In genomic region chr4:15704817-15705336, GRCm38 (mm10) we compare ENCODE assay signal across 20 mouse cellular contexts.
DNase-seq lines count a peak whose midpoint lies in the region; ATAC-seq and TF ChIP-seq lines count a peak whose summit lies in the region.
"Had no signal": no experiment of that assay in that cellular context is flagged by ENCODE, and none has a peak within 500 bp of the region (broad histone marks: within the 10 kb centered on the region; RNA-seq: fewer than 3 reads in every experiment).

No protein-coding gene starts in this region.

- no peak for DNase-seq in hindbrain, postnatal 0 days (ENCODE audit: low spot score)
- no peak for DNase-seq in midbrain, embryonic 11.5 days (ENCODE audit: low spot score, missing footprints)
- DNase-seq in cerebellum, postnatal 36 days, result no peak
- DNase-seq: cerebellum, adult 8-10 months; gastrocnemius, postnatal 25 days; heart, postnatal 4 days; kidney, adult 9 months; kidney, postnatal 4 days; layer of hippocampus, adult 9-11 months; left cerebral cortex, postnatal 4 days; right cerebral cortex, postnatal 25 days had no signal

- no peak overlapping the region for H3K4me2 ChIP-seq in hindbrain, embryonic 13.5 days
- H3K4me2 ChIP-seq in hindbrain, postnatal 0 days (ENCODE audit: low read depth, low read length), result no peak overlapping the region
- no peak overlapping the region for H3K4me2 ChIP-seq in midbrain, embryonic 13.5 days (replicated peaks)
- H3K4me2 ChIP-seq in midbrain, embryonic 11.5 days, result no peak overlapping the region
- no peak overlapping the region for H3K4me2 ChIP-seq in embryonic facial prominence, embryonic 13.5 days
- no peak overlapping the region for H3K4me2 ChIP-seq in midbrain, embryonic 16.5 days (ENCODE audit: low read length)
- H3K4me2 ChIP-seq: heart, embryonic 15.5 days; intestine, embryonic 15.5 days; liver, embryonic 15.5 days had no signal

- no peaks in the 10 kb centered on the region for H3K27me3 ChIP-seq in hindbrain, embryonic 13.5 days
- no peaks in the 10 kb centered on the region for H3K27me3 ChIP-seq in hindbrain, postnatal 0 days (ENCODE audit: insufficient read depth, low read length)
- no peaks in the 10 kb centered on the region for H3K27me3 ChIP-seq in midbrain, embryonic 13.5 days
- H3K27me3 ChIP-seq in midbrain, embryonic 11.5 days (ENCODE audit: control insufficient read depth, insufficient read depth, low read length), result no peaks in the 10 kb centered on the region
- no peaks in the 10 kb centered on the region for H3K27me3 ChIP-seq in embryonic facial prominence, embryonic 13.5 days
- no peaks in the 10 kb centered on the region for H3K27me3 ChIP-seq in midbrain, embryonic 16.5 days (ENCODE audit: control insufficient read depth, insufficient read depth, low read depth, low read length)
- H3K27me3 ChIP-seq: heart, embryonic 15.5 days; intestine, embryonic 15.5 days; liver, embryonic 15.5 days had no signal

- no peak overlapping the region for H3K9ac ChIP-seq in hindbrain, embryonic 13.5 days
- H3K9ac ChIP-seq in hindbrain, postnatal 0 days (replicated peaks; ENCODE audit: low read length), result no peak overlapping the region
- no peak overlapping the region for H3K9ac ChIP-seq in midbrain, embryonic 13.5 days (replicated peaks)
- H3K9ac ChIP-seq in midbrain, embryonic 11.5 days (ENCODE audit: low read length), result no peak overlapping the region
- no peak overlapping the region for H3K9ac ChIP-seq in embryonic facial prominence, embryonic 13.5 days
- H3K9ac ChIP-seq in midbrain, embryonic 16.5 days (ENCODE audit: low read depth, low read length), result no peak overlapping the region
- H3K9ac ChIP-seq: heart, embryonic 15.5 days; intestine, embryonic 15.5 days; liver, embryonic 15.5 days had no signal

- no peak overlapping the region for H3K4me3 ChIP-seq in hindbrain, embryonic 13.5 days
- no peak overlapping the region for H3K4me3 ChIP-seq in hindbrain, postnatal 0 days (ENCODE audit: low read length)
- no peak overlapping the region for H3K4me3 ChIP-seq in midbrain, embryonic 13.5 days (replicated peaks)
- no peak overlapping the region for H3K4me3 ChIP-seq in midbrain, embryonic 11.5 days (ENCODE audit: low read depth, low read length)
- no peak overlapping the region for H3K4me3 ChIP-seq in embryonic facial prominence, embryonic 13.5 days
- no peak overlapping the region for H3K4me3 ChIP-seq in midbrain, embryonic 16.5 days (ENCODE audit: low read depth, low read length)
- H3K4me3 ChIP-seq: heart, embryonic 15.5 days; intestine, embryonic 15.5 days; left cerebral cortex, adult 2 months; liver, embryonic 15.5 days had no signal

- WGBS in hindbrain, embryonic 13.5 days, result 93% methylated on average over 1 of the region's 1 CpGs
- WGBS in hindbrain, postnatal 0 days, result 89% methylated on average over 1 of the region's 1 CpGs
- 95% methylated on average over 1 of the region's 1 CpGs for WGBS in midbrain, embryonic 13.5 days
- WGBS in midbrain, embryonic 11.5 days, result 96% methylated on average over 1 of the region's 1 CpGs
- WGBS in embryonic facial prominence, embryonic 13.5 days, result 90% methylated on average over 1 of the region's 1 CpGs
- WGBS in midbrain, embryonic 16.5 days, result 97% methylated on average over 1 of the region's 1 CpGs

- no peak for TF ChIP-seq CTCF in hindbrain, postnatal 0 days (IDR thresholded peaks at IDR 0.05; ENCODE audit: low read depth)

- H3K36me3 ChIP-seq in hindbrain, embryonic 13.5 days, result no peaks in the 10 kb centered on the region
- no peaks in the 10 kb centered on the region for H3K36me3 ChIP-seq in hindbrain, postnatal 0 days (ENCODE audit: insufficient read depth, low read length)
- no peaks in the 10 kb centered on the region for H3K36me3 ChIP-seq in midbrain, embryonic 13.5 days
- H3K36me3 ChIP-seq in midbrain, embryonic 11.5 days (ENCODE audit: control insufficient read depth, insufficient read depth, low read length), result no peaks in the 10 kb centered on the region
- H3K36me3 ChIP-seq in embryonic facial prominence, embryonic 13.5 days, result no peaks in the 10 kb centered on the region
- no peaks in the 10 kb centered on the region for H3K36me3 ChIP-seq in midbrain, embryonic 16.5 days (ENCODE audit: control insufficient read depth, insufficient read depth, low read length)
- H3K36me3 ChIP-seq: heart, embryonic 15.5 days; intestine, embryonic 15.5 days; liver, embryonic 15.5 days had no signal

- ATAC-seq in hindbrain, embryonic 13.5 days (ENCODE audit: low FRiP score), result peak; percentile 43; the same call in 1 of the 2 replicates
- ATAC-seq in hindbrain, postnatal 0 days, result no peak
- peak; percentile 30; the same call in 1 of the 2 replicates for ATAC-seq in midbrain, embryonic 13.5 days
- ATAC-seq in midbrain, embryonic 11.5 days (ENCODE audit: low FRiP score), result no peak; the same call in 1 of the 2 replicates
- 0 out of 2 replicates have a peak, but pooled peaks have one; percentile 48 for ATAC-seq in embryonic facial prominence, embryonic 13.5 days (ENCODE audit: insufficient number of reproducible peaks, insufficient read depth, low FRiP score, low TSS enrichment, low read depth)
- peak; percentile 25; the same call in 1 of the 2 replicates for ATAC-seq in midbrain, embryonic 16.5 days
- ATAC-seq: intestine, embryonic 15.5 days had no signal

- no peak overlapping the region for H3K27ac ChIP-seq in hindbrain, embryonic 13.5 days
- no peak overlapping the region for H3K27ac ChIP-seq in hindbrain, postnatal 0 days
- no peak overlapping the region for H3K27ac ChIP-seq in midbrain, embryonic 13.5 days
- no peak overlapping the region for H3K27ac ChIP-seq in midbrain, embryonic 11.5 days (ENCODE audit: low read depth, low read length)
- no peak overlapping the region for H3K27ac ChIP-seq in embryonic facial prominence, embryonic 13.5 days
- H3K27ac ChIP-seq in midbrain, embryonic 16.5 days (ENCODE audit: low read length), result no peak overlapping the region
- H3K27ac ChIP-seq: heart, embryonic 15.5 days; intestine, embryonic 15.5 days; left cerebral cortex, adult 2 months; liver, embryonic 15.5 days; macrophage had no signal

- H3K4me1 ChIP-seq in hindbrain, embryonic 13.5 days (replicated peaks), result no peaks in the 10 kb centered on the region
- no peaks in the 10 kb centered on the region for H3K4me1 ChIP-seq in hindbrain, postnatal 0 days (ENCODE audit: insufficient read depth, low read length)
- no peaks in the 10 kb centered on the region for H3K4me1 ChIP-seq in midbrain, embryonic 13.5 days (replicated peaks)
- H3K4me1 ChIP-seq in midbrain, embryonic 11.5 days (ENCODE audit: control insufficient read depth, insufficient read depth, low read length), result no peaks in the 10 kb centered on the region
- H3K4me1 ChIP-seq in embryonic facial prominence, embryonic 13.5 days, result no peaks in the 10 kb centered on the region
- H3K4me1 ChIP-seq in midbrain, embryonic 16.5 days (ENCODE audit: control insufficient read depth, insufficient read depth, low read length), result no peaks in the 10 kb centered on the region
- H3K4me1 ChIP-seq: heart, embryonic 15.5 days; intestine, embryonic 15.5 days; liver, embryonic 15.5 days had no signal

- H3K9me3 ChIP-seq in hindbrain, embryonic 13.5 days, result no peaks in the 10 kb centered on the region
- no peaks in the 10 kb centered on the region for H3K9me3 ChIP-seq in hindbrain, postnatal 0 days (ENCODE audit: low read length)
- no peaks in the 10 kb centered on the region for H3K9me3 ChIP-seq in midbrain, embryonic 13.5 days
- no peaks in the 10 kb centered on the region for H3K9me3 ChIP-seq in midbrain, embryonic 11.5 days (ENCODE audit: control insufficient read depth, low read length)
- no peaks in the 10 kb centered on the region for H3K9me3 ChIP-seq in embryonic facial prominence, embryonic 13.5 days
- H3K9me3 ChIP-seq in midbrain, embryonic 16.5 days (replicated peaks; ENCODE audit: control insufficient read depth, low read length, poor library complexity, severe bottlenecking), result no peaks in the 10 kb centered on the region
- H3K9me3 ChIP-seq: heart, embryonic 15.5 days; intestine, embryonic 15.5 days; liver, embryonic 15.5 days had no signal

Comparison
In these comparisons a context has a peak if more than half of its experiments do, and no peak if none do; other contexts are left out.
1. ATAC-seq: peak in hindbrain, embryonic 13.5 days (single experiment), midbrain, embryonic 13.5 days (single experiment), embryonic facial prominence, embryonic 13.5 days (single experiment) and midbrain, embryonic 16.5 days (single experiment); none in hindbrain, postnatal 0 days (single experiment) and midbrain, embryonic 11.5 days (single experiment).